Mouse (Mus musculus): ENCODE measurements around the gene Bend5.

DNA sequence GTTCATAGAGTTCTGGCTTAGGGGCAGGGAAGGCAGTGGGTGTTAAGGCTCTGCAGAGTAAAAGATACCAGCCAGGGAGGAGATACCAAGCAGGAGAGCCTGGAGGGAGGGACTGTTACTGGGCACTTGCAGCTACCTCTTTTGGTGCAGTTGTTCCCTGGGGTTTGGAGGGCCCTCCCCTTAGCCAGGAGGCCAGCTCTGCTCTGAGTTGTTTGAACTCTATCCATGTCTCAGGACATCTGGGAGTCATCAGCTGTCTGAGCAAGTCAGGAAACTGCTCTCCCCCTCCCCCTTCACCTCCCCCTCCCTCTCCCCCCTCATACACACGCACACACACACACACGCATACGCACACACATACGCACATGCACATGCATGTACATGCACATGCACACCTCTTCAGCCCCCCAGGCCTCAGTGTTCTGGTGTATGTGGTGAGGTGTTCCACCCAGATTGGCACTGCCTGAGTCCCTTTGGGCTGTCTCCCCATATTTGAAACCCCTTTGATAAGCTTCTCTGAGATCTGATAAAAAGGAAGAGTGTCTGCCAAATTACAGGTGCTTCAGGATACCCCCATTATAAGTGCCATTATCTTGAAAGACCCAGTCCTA, 72.5 kb downstream of the Bend5 start:
- TF ChIP-seq CTCF (conservative IDR thresholded peaks at IDR 0.05; ENCODE audit: low read length) (no peak), POU5F1 (IDR thresholded peaks at IDR 0.05; ENCODE audit: borderline replicate concordance, low read length) (no peak), NANOG (IDR thresholded peaks at IDR 0.05; ENCODE audit: borderline replicate concordance, low read length) (no peak)

All from E14TG2a.4 (cell line).